Mouse (Mus musculus) kidney, embryonic 14.5 days (tissue): ENCODE results near the gene Gin1. TPM values are rescaled to one million over a fixed set of nuclear protein-coding genes. Genes with fewer than 3 reads are reported as not detected.
"Not testable (repeated sequence)": the region's sequence is repeated elsewhere in the genome, so short reads cannot be mapped to it uniquely, and the experiment has no call there.

Experiments
- ATAC-seq: fragments of 200-750 bp; cut with Nextera tagmentation; 2 replicates; pipeline ENCODE4 v1.8.0; 2017; ENCODE audit warnings: moderate number of reproducible peaks, mild to moderate bottlenecking, moderate TSS enrichment, moderate library complexity; ENCODE audit not compliant: low FRiP score, low TSS enrichment
- H3K27ac ChIP-seq: fragments of 300-500 bp; sonication (generic); 2 replicates; pipeline ENCODE4 v1.5.1; 2014; ENCODE audit warnings: low read depth, mild to moderate bottlenecking, low read length, moderate library complexity, mixed read lengths
- H3K27me3 ChIP-seq: fragments of 300-500 bp; sonication (generic); 2 replicates; pipeline ENCODE4 v1.6.1; 2014; ENCODE audit warnings: mild to moderate bottlenecking, low read length; ENCODE audit not compliant: control insufficient read depth, insufficient read depth
- H3K36me3 ChIP-seq: fragments of 300-500 bp; sonication (generic); 2 replicates; pipeline ENCODE4 v1.6.1; 2014; ENCODE audit warnings: low read length, mixed read lengths; ENCODE audit not compliant: control insufficient read depth, insufficient read depth
- H3K4me1 ChIP-seq: fragments of 300-500 bp; sonication (generic); 2 replicates; pipeline ENCODE4 v1.6.1; 2014; ENCODE audit warnings: low read length, mixed read lengths; ENCODE audit not compliant: control insufficient read depth, insufficient read depth
- H3K4me2 ChIP-seq: fragments of 300-500 bp; sonication (generic); replicated peaks from 2 replicates; pipeline ENCODE4 v1.6.1; 2014; ENCODE audit warnings: low read depth, mild to moderate bottlenecking, low read length
- H3K4me3 ChIP-seq: fragments of 300-500 bp; sonication (generic); 2 replicates; pipeline ENCODE4 v1.5.1; 2014; ENCODE audit warnings: mild to moderate bottlenecking, low read length
- H3K9ac ChIP-seq: fragments of 300-500 bp; sonication (generic); 2 replicates; pipeline ENCODE4 v1.6.1; 2014; ENCODE audit warnings: low read depth, mild to moderate bottlenecking, low read length, moderate library complexity
- H3K9me3 ChIP-seq: fragments of 300-500 bp; sonication (generic); 2 replicates; pipeline ENCODE4 v1.6.1; 2016; ENCODE audit warnings: low read length; ENCODE audit not compliant: control insufficient read depth
- WGBS: fragments of 180-500 bp; shearing (Covaris S2); extraction: QIAGEN DNeasy Blood & Tissue Kit; methylation state at CpG from one replicate; pipeline ENCODE4 v1.1.7; 2014; 5-methylcytosine and 5-hydroxymethylcytosine counted together
- polyA plus RNA-seq: library from polyadenylated mRNA; unstranded; fragments of >200 nt; fragmentation: Nextera tagmentation; extraction: Ambion mirVana; gene quantifications from 2 replicates; pipeline ENCODE4 v1.2.1, GENCODE M21; 2014

Gin1 gene
- polyA plus RNA-seq, 1 experiment from 2014 or later, result 20.3 TPM

DNA sequence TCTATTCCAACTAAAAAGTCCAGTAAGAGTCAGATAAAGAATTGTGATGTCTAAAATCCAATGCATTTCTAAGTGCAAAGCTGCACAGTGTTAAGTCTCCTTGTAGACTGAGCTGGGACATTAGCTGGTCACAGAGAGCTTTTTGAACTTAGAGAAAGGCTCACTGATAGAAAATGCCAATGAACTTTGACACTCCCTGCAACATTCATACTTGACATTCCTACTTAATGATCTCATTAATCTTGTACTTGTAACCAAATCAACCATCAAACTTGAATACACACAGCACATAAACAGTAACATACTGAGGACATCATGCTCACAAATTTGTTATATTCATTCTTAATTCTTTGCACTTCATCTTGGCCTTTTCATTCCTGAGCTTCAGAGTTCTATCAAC lies 10.1 kb upstream of the Gin1 start:
- H3K27ac ChIP-seq, result no peak overlapping the region
- H3K4me2 ChIP-seq, result no peak overlapping the region
- no peaks in the 10 kb centered on the region for H3K9me3 ChIP-seq
- no peaks in the 10 kb centered on the region for H3K27me3 ChIP-seq
- no peak overlapping the region for H3K9ac ChIP-seq
- no peak for ATAC-seq
- H3K4me3 ChIP-seq, result no peak overlapping the region
- H3K4me1 ChIP-seq, result no peaks in the 10 kb centered on the region
- peaks cover 16% of the 10 kb centered on the region; the same call in 1 of the 2 replicates for H3K36me3 ChIP-seq

GRCm38 (mm10) chr1:97760598-97760997 lies 9.4 kb upstream of the Gin1 start:
- H3K9me3 ChIP-seq, result no peaks in the 10 kb centered on the region

GRCm38 (mm10) chr1:97761477-97761876 lies 8.5 kb upstream of the Gin1 start:
- no peak overlapping the region for H3K4me2 ChIP-seq
- peaks cover 8% of the 10 kb centered on the region; the same call in 1 of the 2 replicates for H3K36me3 ChIP-seq
- H3K27ac ChIP-seq, result no peak overlapping the region
- no peaks in the 10 kb centered on the region for H3K9me3 ChIP-seq
- WGBS, result 90% methylated on average over 6 of the region's 6 CpGs
- no peaks in the 10 kb centered on the region for H3K27me3 ChIP-seq
- no peak overlapping the region for H3K4me3 ChIP-seq
- H3K9ac ChIP-seq, result no peak overlapping the region
- ATAC-seq, result no peak
- H3K4me1 ChIP-seq, result no peaks in the 10 kb centered on the region

More at GRCm38 (mm10) chr1:97760598-97760997, 9.4 kb upstream of the Gin1 start:
- WGBS, result 82% methylated on average over 7 of the region's 7 CpGs
- H3K27ac ChIP-seq, result no peak overlapping the region
- H3K4me2 ChIP-seq, result no peak overlapping the region
- ATAC-seq, result no peak
- H3K4me3 ChIP-seq, result no peak overlapping the region
- no peaks in the 10 kb centered on the region for H3K4me1 ChIP-seq
- H3K27me3 ChIP-seq, result no peaks in the 10 kb centered on the region
- H3K9ac ChIP-seq, result no peak overlapping the region
- peaks cover 11% of the 10 kb centered on the region; the same call in 1 of the 2 replicates for H3K36me3 ChIP-seq

- WGBS, result 80% methylated on average over 4 of the region's 4 CpGs
- not testable (repeated sequence) for H3K9me3 ChIP-seq, H3K4me3 ChIP-seq, H3K27ac ChIP-seq, H3K4me1 ChIP-seq, H3K4me2 ChIP-seq, H3K36me3 ChIP-seq, H3K9ac ChIP-seq, H3K27me3 ChIP-seq, ATAC-seq
These were observed 4.3 kb upstream of the Gin1 start for GRCm38 (mm10) chr1:97765712-97766111.

- H3K4me3 ChIP-seq, result no peak overlapping the region; the same call in 1 of the 2 replicates
- H3K36me3 ChIP-seq, result no peaks in the 10 kb centered on the region
- peak overlapping the region; percentile 54; the same call in 1 of the 2 replicates for H3K4me2 ChIP-seq
- H3K27me3 ChIP-seq, result no peaks in the 10 kb centered on the region
- 83% methylated on average over 2 of the region's 2 CpGs for WGBS
- no peak for ATAC-seq
- H3K9ac ChIP-seq, result no peak overlapping the region
- 0 out of 2 replicates have a peak, but pooled peaks cover 6% of the 10 kb centered on the region for H3K4me1 ChIP-seq
- H3K9me3 ChIP-seq, result no peaks in the 10 kb centered on the region
- H3K27ac ChIP-seq, result no peak overlapping the region
These were observed 1.9 kb upstream of the Gin1 start for GRCm38 (mm10) chr1:97768089-97768488.

GRCm38 (mm10) chr1:97768906-97769293 lies 1.1 kb upstream of the Gin1 start:
- H3K4me2 ChIP-seq, result peak overlapping the region; percentile 54
- 0 out of 2 replicates have a peak, but pooled peaks cover 6% of the 10 kb centered on the region for H3K4me1 ChIP-seq
- peak; percentile 0; the same call in 1 of the 2 replicates for ATAC-seq
- H3K27ac ChIP-seq, result no peak overlapping the region
- H3K4me3 ChIP-seq, result peak overlapping the region; percentile 94
- 11% methylated on average over 7 of the region's 7 CpGs for WGBS
- no peaks in the 10 kb centered on the region for H3K27me3 ChIP-seq
- H3K9ac ChIP-seq, result peak overlapping the region; percentile 81
- H3K36me3 ChIP-seq, result no peaks in the 10 kb centered on the region
- no peaks in the 10 kb centered on the region for H3K9me3 ChIP-seq

- Histone ChIP-seq H3K27ac (peak overlapping the region; percentile 51; the same call in 1 of the 2 replicates), H3K9me3 (no peaks in the 10 kb centered on the region), H3K36me3 (no peaks in the 10 kb centered on the region), H3K27me3 (no peaks in the 10 kb centered on the region), H3K4me3 (peak overlapping the region; percentile 94), H3K4me2 (peak overlapping the region; percentile 54), H3K4me1 (0 out of 2 replicates have a peak, but pooled peaks cover 6% of the 10 kb centered on the region), H3K9ac (peak overlapping the region; percentile 81)
- ATAC-seq, result peak; percentile 73; the same call in 1 of the 2 replicates
- WGBS, result under 1% methylated on average over 39 of the region's 40 CpGs
These were observed 573 bp upstream of the Gin1 start for GRCm38 (mm10) chr1:97769294-97769903.

GRCm38 (mm10) chr1:97771118-97771517 lies 1.1 kb downstream of the Gin1 start:
- H3K27me3 ChIP-seq, result no peaks in the 10 kb centered on the region
- H3K4me1 ChIP-seq, result 0 out of 2 replicates have a peak, but pooled peaks cover 6% of the 10 kb centered on the region
- 73% methylated on average over 7 of the region's 7 CpGs for WGBS
- no peaks in the 10 kb centered on the region for H3K9me3 ChIP-seq
- H3K4me3 ChIP-seq, result peak overlapping the region; percentile 94; the same call in 1 of the 2 replicates
- no peaks in the 10 kb centered on the region for H3K36me3 ChIP-seq
- H3K4me2 ChIP-seq, result peak overlapping the region; percentile 48
- no peak overlapping the region for H3K9ac ChIP-seq
- no peak for ATAC-seq
- no peak overlapping the region for H3K27ac ChIP-seq

DNA sequence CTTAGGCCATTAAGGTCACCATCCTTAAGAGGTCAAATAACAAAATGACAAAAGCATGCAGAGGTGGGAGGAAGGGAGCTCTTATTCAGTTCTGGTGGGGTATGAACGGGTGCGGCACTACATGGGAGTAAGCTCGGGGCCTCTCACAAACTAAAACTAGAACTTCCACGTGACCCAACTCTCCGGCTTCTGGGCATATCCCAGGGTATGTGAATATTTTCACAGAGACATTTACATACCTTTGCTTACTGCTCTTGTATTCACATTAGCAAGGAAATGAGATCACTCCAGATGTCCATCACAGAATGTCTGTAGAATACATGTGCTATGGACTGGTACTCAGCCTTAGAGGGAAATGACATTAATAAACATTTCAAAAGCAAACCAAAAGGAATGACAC lies 1.8 kb downstream of the Gin1 start:
- H3K4me1 ChIP-seq, result 0 out of 2 replicates have a peak, but pooled peaks cover 6% of the 10 kb centered on the region
- no peak overlapping the region for H3K9ac ChIP-seq
- no peaks in the 10 kb centered on the region for H3K27me3 ChIP-seq
- H3K4me2 ChIP-seq, result no peak overlapping the region
- 92% methylated on average over 5 of the region's 5 CpGs for WGBS
- no peak overlapping the region for H3K4me3 ChIP-seq
- H3K27ac ChIP-seq, result no peak overlapping the region
- H3K9me3 ChIP-seq, result no peaks in the 10 kb centered on the region
- H3K36me3 ChIP-seq, result no peaks in the 10 kb centered on the region
- no peak for ATAC-seq
